Mouse (Mus musculus) layer of hippocampus, postnatal 10 days (tissue): Measurements from ENCODE around the gene Megf9. TPM values are rescaled to one million over a fixed set of nuclear protein-coding genes. Genes with fewer than 3 reads are reported as not detected.
A peak's percentile ranks its signal among the peaks of the same experiment; 100 is the strongest.

ENCODE experiments used
- DNase-seq, 2 experiments: peaks; one replicate each; pipeline ENCODE4 v3.0.0; 2021; ENCODE audit warnings: low spot score in 2 of 2
- long read RNA-seq: library from polyadenylated mRNA; stranded (forward); transcript quantifications from one replicate; pipeline ENCODE4 v2.0.0, GENCODE M21; 2023
- total RNA-seq, 2 experiments: library from RNA; stranded (reverse); gene quantifications; 2 replicates each; pipeline ENCODE4 v1.2.3; 2021

The Megf9 gene
- 100 to 1,000 TPM in 1 of 2 experiments, 10 to 100 TPM in 1; 96.6 to 105 TPM for total RNA-seq
- long read RNA-seq, full-length matches to known transcripts, result 1 of 8 reads
- long read RNA-seq, partial matches to known transcripts, result 0 of 8 reads
- long read RNA-seq, other reads (novel, unspliced or antisense), result 7 of 8 reads

GRCm38 (mm10) chr4:70534891-70535269 is at the start of gene Megf9:
TSS of gene Megf9 (minus strand) at chr4:70534995.
- DNase-seq, result peak; percentile 97 to 99

- DNase-seq, result peak; percentile 48 to 61
These were observed 44.9 kb upstream of the Megf9 start for GRCm38 (mm10) chr4:70579654-70580053.

- no peak for DNase-seq
These were observed 43.5 kb upstream of the Megf9 start for GRCm38 (mm10) chr4:70578301-70578700.

- DNase-seq, result no peak
These were observed 41.3 kb upstream of the Megf9 start for GRCm38 (mm10) chr4:70576096-70576495.

- DNase-seq, result no peak
These were observed 39.1 kb upstream of the Megf9 start for GRCm38 (mm10) chr4:70573926-70574325.

- DNase-seq, result no peak
These were observed 19.1 kb upstream of the Megf9 start for GRCm38 (mm10) chr4:70553888-70554287.

GRCm38 (mm10) chr4:70553230-70553797 is 18.5 kb upstream of the Megf9 start:
- no peak for DNase-seq

GRCm38 (mm10) chr4:70552120-70552519 is 17.3 kb upstream of the Megf9 start:
- no peak for DNase-seq

GRCm38 (mm10) chr4:70547411-70548148 is 12.8 kb upstream of the Megf9 start:
- no peak for DNase-seq

- DNase-seq, result no peak
These were observed 11.2 kb upstream of the Megf9 start for GRCm38 (mm10) chr4:70545869-70546542.

GRCm38 (mm10) chr4:70544390-70544789 is 9.6 kb upstream of the Megf9 start:
- no peak for DNase-seq

- DNase-seq, result no peak
These were observed 7.6 kb upstream of the Megf9 start for GRCm38 (mm10) chr4:70542387-70542786.

GRCm38 (mm10) chr4:70540743-70541142 is 5.9 kb upstream of the Megf9 start:
- DNase-seq, result no peak

GRCm38 (mm10) chr4:70536661-70537580 is 2.1 kb upstream of the Megf9 start:
- no peak for DNase-seq

- DNase-seq, result peak; percentile 28 to 39
These were observed 1.0 kb upstream of the Megf9 start for GRCm38 (mm10) chr4:70535711-70536311.

- no peak for DNase-seq
These were observed 494 bp upstream of the Megf9 start for GRCm38 (mm10) chr4:70535289-70535688.

- peak; percentile 53 to 68 for DNase-seq
These were observed 511 bp downstream of the Megf9 start for GRCm38 (mm10) chr4:70534078-70534890.

GRCm38 (mm10) chr4:70533056-70533805 is 1.6 kb downstream of the Megf9 start:
- no peak for DNase-seq

- DNase-seq, result no peak
These were observed 3.8 kb downstream of the Megf9 start for GRCm38 (mm10) chr4:70531021-70531420.
